Mouse (Mus musculus): ENCODE data around the gene Hikeshi.

Gene Hikeshi

DNA sequence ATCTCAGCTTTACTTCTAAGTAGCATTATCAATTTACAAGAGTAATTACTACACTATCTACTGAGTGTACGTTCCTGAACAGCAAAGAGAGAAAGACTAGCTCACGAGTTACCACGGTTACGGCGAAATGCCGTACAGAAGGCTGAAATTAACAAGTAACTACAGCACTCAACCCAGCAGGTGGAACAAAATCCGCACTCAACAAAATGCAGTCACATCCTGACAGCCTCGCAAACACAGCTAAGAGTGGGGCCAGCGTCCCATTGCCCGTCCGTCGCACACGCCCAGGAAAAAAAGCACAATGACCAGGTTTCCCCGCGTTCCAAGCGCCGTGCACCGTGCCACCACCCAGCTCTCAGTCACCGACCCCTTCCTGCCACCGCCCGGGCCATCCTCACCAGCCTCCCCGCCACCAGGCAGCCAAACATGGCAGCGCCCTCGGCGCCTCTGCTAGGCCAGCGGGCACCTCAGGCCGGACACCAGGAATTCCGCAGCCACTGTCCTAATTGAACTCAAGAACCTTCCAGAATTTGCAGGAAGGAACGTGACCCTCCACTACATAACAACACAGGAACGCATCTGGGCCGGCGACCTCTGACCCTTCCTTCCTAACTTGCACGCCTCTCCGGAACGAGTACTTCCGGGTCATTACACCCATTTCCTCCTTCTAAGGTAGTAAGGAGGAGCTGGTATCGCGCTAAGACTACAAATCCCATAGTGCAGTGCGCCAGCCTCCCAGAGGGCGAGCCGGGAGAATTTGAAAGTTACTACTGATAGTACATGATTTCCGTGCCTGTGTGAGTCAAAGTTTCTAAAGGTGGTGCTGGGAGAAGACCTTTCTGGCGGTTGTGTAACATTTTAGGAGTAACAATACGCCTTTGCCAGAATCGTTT is at the start of gene Hikeshi:
Hikeshi (minus strand) TSS at position 634 of the 893 bp plus-strand sequence.
- peak; percentile 89 for DNase-seq

- no peak for DNase-seq
Measured at GRCm38 (mm10) chr7:89984421-89984820, 43.4 kb upstream of the Hikeshi start.

GRCm38 (mm10) chr7:89983441-89983840 is 42.4 kb upstream of the Hikeshi start:
- no peak for DNase-seq

DNA sequence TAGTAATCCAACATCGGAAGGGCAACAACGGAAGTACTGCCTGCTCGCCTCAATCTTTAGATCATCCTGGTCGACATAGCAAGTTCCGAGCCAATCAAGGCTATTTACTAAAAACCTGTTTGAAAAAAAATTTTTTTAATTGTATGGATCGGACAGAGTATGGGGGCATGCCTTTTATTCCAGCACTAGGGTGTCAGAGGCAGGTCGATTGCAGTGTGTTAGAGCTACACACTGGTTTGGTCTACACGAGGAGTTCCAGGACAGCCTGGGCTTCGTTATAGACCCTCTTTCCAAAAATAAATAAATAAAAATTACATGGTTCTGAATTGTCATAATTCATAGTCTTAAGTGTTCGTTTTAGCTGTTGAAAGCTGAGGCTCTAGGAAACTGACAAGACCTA is 40.6 kb upstream of the Hikeshi start:
- no peak for DNase-seq

DNA sequence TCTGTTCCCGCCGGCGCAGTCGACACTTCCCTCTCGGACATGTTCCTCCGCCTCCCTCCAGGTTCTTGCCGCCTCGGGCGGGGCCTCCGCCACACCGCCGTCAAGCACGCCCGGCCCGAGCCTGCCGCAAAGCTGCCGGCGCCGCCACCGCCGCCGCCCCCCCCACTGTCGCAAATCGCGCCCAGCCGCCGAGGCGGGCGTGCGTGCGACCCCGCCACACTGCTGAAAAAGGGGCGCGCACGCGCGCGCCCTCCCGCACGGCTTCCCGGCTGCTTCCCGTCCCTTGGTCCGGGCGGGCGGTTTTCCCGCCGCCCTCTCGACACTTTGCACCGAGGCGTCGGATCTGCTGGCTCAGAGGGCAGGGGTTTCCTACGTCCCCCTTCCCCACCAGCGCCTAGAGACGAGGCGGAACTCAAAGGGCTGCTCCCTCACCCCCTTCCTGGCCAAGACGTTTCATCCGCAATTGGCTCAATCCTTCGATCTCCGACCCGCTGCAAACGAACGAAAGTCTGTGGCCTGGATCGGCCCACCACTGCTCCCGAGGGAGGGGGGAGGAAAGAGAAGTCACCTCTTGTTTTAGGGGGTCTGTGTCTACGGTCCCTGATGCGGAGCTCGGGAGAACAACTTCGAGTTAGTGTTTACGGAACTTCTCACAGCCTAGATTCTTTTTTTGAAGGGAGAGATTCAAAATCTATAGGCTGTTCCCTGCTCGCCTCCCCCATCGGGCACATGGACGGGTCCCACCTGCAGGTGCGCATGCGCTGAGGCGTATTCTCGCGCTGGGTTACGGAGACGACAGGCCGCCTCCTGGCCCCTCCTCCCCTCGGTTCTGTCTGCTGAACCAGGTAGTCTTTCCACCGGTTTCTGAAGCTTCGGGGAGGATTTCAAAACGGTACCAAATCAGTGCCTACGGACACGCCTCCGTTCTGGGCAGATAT is 39.8 kb upstream of the Hikeshi start, which contains the start of gene Eed:
Eed (minus strand) TSS at position 499 of the 938 bp plus-strand sequence.
- DNase-seq: peak; percentile 94

DNA sequence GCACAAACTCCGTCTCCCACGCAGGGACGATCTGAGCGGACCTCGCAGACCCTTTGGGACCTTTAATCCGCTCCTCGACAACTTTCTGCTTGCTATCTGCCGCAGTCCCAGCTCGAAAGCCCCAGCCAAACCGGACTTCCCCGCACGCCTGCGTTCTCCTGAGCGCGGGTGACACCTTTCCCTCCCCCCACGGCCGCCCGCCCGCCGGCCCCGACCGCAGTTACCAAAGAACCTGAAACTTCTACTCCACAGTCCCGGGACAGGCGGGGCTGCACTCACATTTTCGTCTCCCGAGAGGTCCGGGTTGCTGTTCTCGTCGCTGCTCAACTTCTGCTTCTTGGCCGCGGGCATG is 39.1 kb upstream of the Hikeshi start:
- DNase-seq: no peak

DNA sequence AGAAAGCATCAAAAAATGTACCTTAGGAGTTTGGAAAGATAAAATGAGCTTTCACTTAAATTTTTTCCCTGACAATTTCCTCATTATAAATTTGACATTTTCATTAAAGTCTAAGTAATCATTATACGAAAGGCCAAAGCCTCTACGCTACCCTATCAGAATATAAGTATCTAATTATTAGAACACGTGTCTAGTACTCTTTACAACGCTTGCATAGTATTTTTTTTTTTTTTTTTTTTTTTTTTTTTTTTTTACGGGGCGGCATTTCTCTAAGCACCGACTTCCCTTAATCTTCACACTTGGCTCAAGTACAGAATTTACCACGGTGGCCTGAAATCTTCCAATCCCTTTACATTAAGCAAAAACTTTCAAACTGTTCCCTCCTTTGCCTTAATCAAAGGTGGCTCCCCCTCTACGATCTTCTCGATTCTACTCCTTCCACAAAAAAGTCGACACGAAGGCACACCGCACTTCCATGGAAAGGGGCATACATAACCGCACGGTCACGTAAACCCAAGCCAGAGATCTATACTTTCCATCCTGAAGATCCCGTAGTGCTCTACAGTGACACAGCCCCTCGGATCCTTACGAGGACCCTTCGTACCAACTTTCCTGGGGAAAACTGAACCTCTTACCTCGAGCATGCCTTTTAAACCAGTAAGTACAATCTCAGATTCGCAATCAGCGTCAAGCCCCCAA is 38.6 kb upstream of the Hikeshi start:
- DNase-seq: no peak

DNA sequence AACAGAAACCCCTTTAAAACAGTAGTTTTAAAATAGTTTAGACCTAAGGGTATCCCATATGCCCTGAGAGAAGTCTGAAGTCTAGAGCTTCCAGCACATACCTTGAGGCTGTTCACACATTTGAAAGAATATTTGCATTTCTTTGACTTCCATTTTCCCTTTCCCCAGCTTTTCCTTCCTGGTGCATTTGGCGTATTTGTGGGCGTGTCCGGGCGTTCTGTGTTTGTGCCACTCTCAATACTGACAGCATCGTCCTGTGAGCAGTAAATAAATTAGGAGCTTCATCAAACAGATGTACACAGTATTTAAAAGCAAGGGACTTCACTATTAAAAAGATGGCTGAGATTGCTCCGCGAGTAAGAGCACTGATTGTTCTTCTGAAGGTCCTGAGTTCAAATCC is 35.8 kb upstream of the Hikeshi start:
- no peak for DNase-seq

- DNase-seq: no peak
Measured at GRCm38 (mm10) chr7:89975571-89975970, 34.6 kb upstream of the Hikeshi start.

- no peak for DNase-seq
Measured at GRCm38 (mm10) chr7:89967235-89967634, 26.2 kb upstream of the Hikeshi start.

DNA sequence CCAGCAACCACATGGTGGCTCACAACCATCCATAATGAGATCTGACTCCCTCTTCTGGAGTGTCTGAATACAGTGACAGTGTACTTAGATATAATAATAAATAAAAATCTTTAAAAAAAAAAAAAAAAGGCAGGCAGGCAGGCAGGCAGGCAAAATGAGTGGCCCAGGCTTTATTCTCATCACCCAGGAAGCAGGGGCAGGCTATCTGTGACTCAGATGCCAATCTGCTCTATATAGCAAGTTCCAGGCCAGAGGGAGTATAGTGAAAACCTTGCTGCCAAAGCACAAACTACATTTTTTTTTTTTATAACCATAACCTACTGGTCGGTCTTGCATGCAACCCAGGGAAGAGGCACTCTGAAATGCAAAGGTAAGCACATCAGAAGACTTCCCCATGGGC is 25.8 kb upstream of the Hikeshi start:
- DNase-seq: no peak

DNA sequence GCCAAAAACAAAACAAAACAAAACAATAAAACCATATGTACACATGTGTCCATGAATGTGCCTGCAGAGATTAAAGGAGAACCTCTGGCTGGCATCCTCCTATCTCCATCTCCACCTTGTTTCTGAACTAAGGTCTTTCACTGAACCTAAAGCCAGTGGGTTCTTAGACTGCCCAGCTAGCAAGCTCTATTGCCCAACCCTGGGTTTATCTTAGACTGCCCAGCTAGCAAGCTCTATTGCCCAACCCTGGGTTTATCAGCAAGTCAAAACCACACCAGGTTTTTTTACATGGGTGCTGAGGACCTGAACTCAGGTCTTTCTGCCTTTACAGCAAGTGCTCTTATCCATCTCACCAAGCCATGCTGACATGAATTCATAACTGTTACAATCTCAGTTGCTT is 22.1 kb upstream of the Hikeshi start:
- no peak for DNase-seq

DNA sequence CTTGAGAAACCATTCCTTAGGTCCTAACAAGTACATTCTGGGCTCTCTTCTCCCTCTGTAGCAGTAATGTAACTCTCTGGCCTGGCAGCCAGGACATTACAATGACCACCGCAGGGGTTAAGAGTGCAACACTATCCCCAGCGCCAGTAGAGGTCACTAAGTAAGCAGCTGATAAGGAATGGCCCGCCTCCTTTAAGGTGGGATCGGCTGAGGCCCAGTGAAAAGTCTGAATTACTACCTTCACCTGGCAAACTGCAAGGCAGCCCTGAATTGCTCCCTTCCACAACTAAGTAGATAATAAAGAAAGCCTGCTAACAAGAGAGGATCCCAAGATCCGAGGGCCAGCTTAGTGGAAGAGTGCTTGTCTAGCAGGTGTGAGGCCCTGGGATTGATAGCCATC is 16.3 kb upstream of the Hikeshi start:
- no peak for DNase-seq

GRCm38 (mm10) chr7:89954261-89954660 is 13.3 kb upstream of the Hikeshi start:
- no peak for DNase-seq

DNA sequence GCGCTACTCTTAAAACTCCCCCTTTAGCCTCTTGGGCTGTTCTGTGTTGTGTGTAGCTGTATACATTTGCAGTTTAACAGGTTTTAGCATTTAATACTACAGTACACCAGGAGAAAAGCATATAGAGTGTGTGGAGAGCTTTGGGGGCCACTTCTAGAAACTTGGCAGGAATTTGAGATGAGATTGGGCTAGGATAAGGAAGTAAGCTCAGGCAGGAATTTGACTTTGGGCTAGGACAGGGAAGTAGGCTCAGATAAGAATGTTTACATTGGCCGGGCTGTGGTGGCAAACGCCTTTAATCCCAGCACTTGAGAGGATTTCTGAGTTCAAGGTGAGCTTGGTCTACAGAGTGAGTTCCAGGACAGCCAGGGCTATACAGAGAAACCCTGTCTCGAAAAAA is 8.4 kb upstream of the Hikeshi start:
- no peak for DNase-seq

DNA sequence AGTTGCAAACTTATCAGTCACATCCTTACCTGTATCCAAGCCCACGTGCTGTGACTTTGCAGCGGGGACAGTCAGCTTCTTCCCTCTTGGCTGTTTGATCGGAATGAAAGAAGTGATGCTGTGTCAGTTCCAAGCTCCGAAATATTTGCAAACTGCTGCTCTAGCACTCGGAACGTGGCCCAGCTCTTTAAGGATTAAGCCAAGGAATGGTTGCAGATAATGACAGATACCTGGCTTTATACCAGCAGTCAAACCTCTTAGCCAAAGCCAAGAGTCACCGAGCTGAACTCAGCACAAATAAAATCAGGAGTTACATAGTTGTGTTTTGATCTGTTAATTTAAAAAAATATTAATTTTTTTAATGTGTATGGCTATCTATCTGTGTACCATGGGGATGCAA is 7.0 kb upstream of the Hikeshi start:
- DNase-seq: no peak

DNA sequence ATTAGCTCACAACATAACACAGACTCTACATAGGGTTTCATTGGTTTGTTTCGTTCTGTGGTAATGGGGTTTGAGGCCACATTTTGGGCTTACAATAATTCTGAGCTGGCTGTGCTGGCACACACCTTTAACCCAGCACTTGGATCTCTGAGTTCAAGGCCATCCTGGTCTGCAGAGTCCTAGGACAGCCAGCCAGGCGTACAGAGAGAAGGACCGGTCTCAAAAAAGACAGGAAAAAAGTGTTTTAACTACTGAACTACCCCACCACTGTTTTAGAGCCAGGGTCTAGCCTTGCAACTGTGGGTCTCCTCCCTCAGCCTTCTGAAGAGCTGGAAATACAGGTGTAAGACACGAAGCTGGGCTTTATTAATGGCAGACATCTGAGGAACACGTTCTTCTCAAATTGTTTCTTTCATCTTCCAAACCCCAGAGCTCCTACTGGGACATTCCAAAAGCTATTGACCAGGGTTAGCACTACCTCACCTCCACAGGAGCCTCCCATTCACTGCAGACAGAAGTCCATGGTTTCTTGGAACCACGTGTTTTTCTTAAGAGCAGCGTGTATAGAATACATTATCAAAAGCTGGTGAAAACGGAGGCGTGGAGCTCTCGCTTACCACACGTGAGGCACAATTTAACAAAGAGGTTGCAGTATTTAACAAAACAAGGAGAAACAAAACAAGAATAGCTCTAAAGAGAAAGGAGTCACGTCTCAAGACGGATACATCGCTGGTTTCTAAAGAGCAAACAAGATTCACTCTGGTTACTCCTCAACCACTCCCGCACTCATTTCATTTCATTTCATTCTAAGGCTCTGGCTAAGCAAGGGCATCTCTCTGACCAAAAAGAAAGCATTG is 1.3 kb downstream of the Hikeshi start:
- no peak for DNase-seq

DNA sequence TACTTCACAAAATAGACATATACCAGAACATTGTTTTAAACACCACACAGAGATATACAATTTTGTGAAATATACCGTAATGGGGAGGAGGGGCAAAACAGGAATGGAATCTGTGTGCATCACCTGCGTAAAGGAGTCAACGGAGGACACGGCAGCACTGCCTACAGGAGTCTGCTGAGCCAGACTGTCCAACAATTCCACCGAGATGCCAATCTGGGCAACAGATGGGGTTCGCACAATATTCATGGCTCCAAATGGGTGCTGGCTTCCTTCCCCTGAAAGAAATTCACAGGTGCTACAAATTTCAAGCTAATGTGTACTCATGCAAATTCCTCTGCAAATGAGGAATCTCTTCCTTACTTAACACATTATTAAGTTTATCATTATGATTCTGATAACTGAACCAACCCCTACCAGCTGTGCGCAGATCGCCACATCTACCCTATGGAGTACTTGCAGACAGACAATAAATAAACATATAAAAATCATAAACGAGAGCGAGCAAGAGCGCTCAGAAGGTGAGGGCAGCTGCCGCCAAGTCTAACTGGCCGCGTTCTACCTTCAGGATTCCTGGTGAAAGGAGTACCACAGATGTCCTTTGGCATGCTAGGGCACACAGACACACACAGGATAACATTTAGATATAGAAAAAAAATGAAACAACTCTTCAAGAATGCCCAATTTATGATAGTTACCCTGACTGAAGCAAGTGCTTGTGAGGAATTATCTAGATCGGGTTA is 17.4 kb downstream of the Hikeshi start:
- peak; percentile 69 for DNase-seq

- no peak for DNase-seq
Measured at GRCm38 (mm10) chr7:89917776-89918175, 23.2 kb downstream of the Hikeshi start.

DNA sequence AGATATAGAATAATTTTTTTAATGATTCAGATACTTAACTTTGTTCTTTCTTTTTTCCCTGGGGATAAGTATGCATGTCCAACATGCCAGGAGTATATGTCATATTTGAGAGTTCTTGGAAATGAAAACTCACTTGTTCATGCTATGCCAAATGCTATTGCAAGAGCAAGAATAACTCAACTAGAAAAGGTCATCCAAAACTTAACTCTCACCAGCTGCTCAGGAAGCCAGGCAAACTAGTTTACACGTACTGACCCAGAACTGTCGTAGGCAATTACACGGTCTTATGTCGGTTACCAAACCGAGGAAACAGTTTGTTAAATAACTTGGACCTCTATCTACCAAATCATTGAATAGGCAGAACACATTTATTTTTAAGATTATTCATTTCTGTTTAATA is 24.3 kb downstream of the Hikeshi start:
- DNase-seq: no peak

GRCm38 (mm10) chr7:89913432-89914158 is 27.4 kb downstream of the Hikeshi start:
- DNase-seq: no peak
